Mouse (Mus musculus) brain, embryonic 14.5 days (tissue): Measurements from ENCODE around the gene Npsr1.

Experiments
- CTCF ChIP-seq: fragments of 200-500 bp; IDR thresholded peaks from 2 replicates; pipeline ENCODE4 v1.5.1; 2012; ENCODE audit warnings: inconsistent platforms, mild to moderate bottlenecking, moderate library complexity, borderline replicate concordance; ENCODE audit not compliant: insufficient read depth, insufficient read length; ENCODE audit errors: extremely low read depth
- POLR2A ChIP-seq: fragments of 200-500 bp; IDR thresholded peaks from 2 replicates; pipeline ENCODE4 v1.6.1; 2012; ENCODE audit warnings: mild to moderate bottlenecking, inconsistent platforms, borderline replicate concordance; ENCODE audit not compliant: poor library complexity, insufficient read depth, insufficient read length, severe bottlenecking; ENCODE audit errors: extremely low read depth

GRCm38 (mm10) chr9:24051538-24051937, 46.3 kb upstream of the Npsr1 start:
- TF ChIP-seq CTCF (no peak), POLR2A (no peak)
